Mouse (Mus musculus): ENCODE measurements around the gene Ifitm10. TPM values are rescaled to one million over a fixed set of nuclear protein-coding genes. Genes with fewer than 3 reads are reported as not detected.
"Not testable (repeated sequence)": the region's sequence is repeated elsewhere in the genome, so short reads cannot be mapped to it uniquely, and the experiment has no call there.

The Ifitm10 gene
- total RNA-seq (2021), result 10 to 100 TPM; 30.0 to 31.3 TPM
- long read RNA-seq, experiment 1, transcript Ifitm10-202 (3 exons, 1,158 nt), result major isoform, 13 of 20 reads
- long read RNA-seq, experiment 1, partial matches to known transcripts, result 0 of 20 reads
- long read RNA-seq, experiment 1, other reads (novel, unspliced or antisense), result 7 of 20 reads
- long read RNA-seq, experiment 2, transcript Ifitm10-202 (3 exons, 1,158 nt), result major isoform, 20 of 33 reads
- long read RNA-seq, experiment 2, partial matches to known transcripts, result 4 of 33 reads
- long read RNA-seq, experiment 2, other reads (novel, unspliced or antisense), result 8 of 33 reads

GRCm38 (mm10) chr7:142373641-142374412 lies at the start of gene Ifitm10:
Ifitm10 (minus strand) TSS chr7:142373753.
- no peak for DNase-seq (ENCODE audit: low spot score in 2 of 2)

- no peak for DNase-seq (ENCODE audit: low spot score in 2 of 2)
These were observed 48.3 kb upstream of the Ifitm10 start for GRCm38 (mm10) chr7:142421826-142422225.

- no peak for DNase-seq (ENCODE audit: low spot score in 2 of 2)
These were observed 46.3 kb upstream of the Ifitm10 start for GRCm38 (mm10) chr7:142419887-142420286.

GRCm38 (mm10) chr7:142418679-142419078 lies 45.1 kb upstream of the Ifitm10 start:
- no peak for DNase-seq (ENCODE audit: low spot score in 2 of 2)

- DNase-seq (ENCODE audit: low spot score in 2 of 2), result no peak
These were observed 44.5 kb upstream of the Ifitm10 start for GRCm38 (mm10) chr7:142418027-142418426.

- DNase-seq (ENCODE audit: low spot score in 2 of 2), result no peak
These were observed 42.7 kb upstream of the Ifitm10 start for GRCm38 (mm10) chr7:142416225-142416624.

- DNase-seq (ENCODE audit: low spot score in 2 of 2), result no peak
These were observed 41.8 kb upstream of the Ifitm10 start for GRCm38 (mm10) chr7:142415314-142415713.

- DNase-seq (ENCODE audit: low spot score in 2 of 2), result no peak
These were observed 39.7 kb upstream of the Ifitm10 start for GRCm38 (mm10) chr7:142413285-142413684.

GRCm38 (mm10) chr7:142409603-142410002 lies 36.0 kb upstream of the Ifitm10 start:
- no peak for DNase-seq (ENCODE audit: low spot score in 2 of 2)

- no peak for DNase-seq (ENCODE audit: low spot score in 2 of 2)
These were observed 35.1 kb upstream of the Ifitm10 start for GRCm38 (mm10) chr7:142408686-142409085.

- DNase-seq (ENCODE audit: low spot score in 2 of 2), result no peak
These were observed 34.4 kb upstream of the Ifitm10 start for GRCm38 (mm10) chr7:142407935-142408334.

GRCm38 (mm10) chr7:142405134-142405533 lies 31.6 kb upstream of the Ifitm10 start:
- DNase-seq (ENCODE audit: low spot score in 2 of 2), result not testable (repeated sequence)

GRCm38 (mm10) chr7:142403591-142403990 lies 30.0 kb upstream of the Ifitm10 start:
- no peak for DNase-seq (ENCODE audit: low spot score in 2 of 2)

- DNase-seq (ENCODE audit: low spot score in 2 of 2), result no peak
These were observed 27.2 kb upstream of the Ifitm10 start for GRCm38 (mm10) chr7:142400750-142401142.

GRCm38 (mm10) chr7:142400112-142400749 lies 26.7 kb upstream of the Ifitm10 start:
- DNase-seq (ENCODE audit: low spot score in 2 of 2), result no peak

GRCm38 (mm10) chr7:142399250-142399649 lies 25.7 kb upstream of the Ifitm10 start:
- DNase-seq (ENCODE audit: low spot score in 2 of 2), result no peak

GRCm38 (mm10) chr7:142398052-142398451 lies 24.5 kb upstream of the Ifitm10 start:
- no peak for DNase-seq (ENCODE audit: low spot score in 2 of 2)

- no peak for DNase-seq (ENCODE audit: low spot score in 2 of 2)
These were observed 23.1 kb upstream of the Ifitm10 start for GRCm38 (mm10) chr7:142396611-142397010.

GRCm38 (mm10) chr7:142395472-142395871 lies 21.9 kb upstream of the Ifitm10 start:
- no peak for DNase-seq (ENCODE audit: low spot score in 2 of 2)

GRCm38 (mm10) chr7:142394261-142395190 lies 21.0 kb upstream of the Ifitm10 start:
- no peak for DNase-seq (ENCODE audit: low spot score in 2 of 2)

- DNase-seq (ENCODE audit: low spot score in 2 of 2), result no peak
These were observed 19.6 kb upstream of the Ifitm10 start for GRCm38 (mm10) chr7:142393191-142393590.
